Mouse (Mus musculus) heart, embryonic 10.5 days (tissue): ENCODE measurements around the gene Gabbr2. TPM values are rescaled to one million over a fixed set of nuclear protein-coding genes. Genes with fewer than 3 reads are reported as not detected.

Experiments used
- DNase-seq: peaks from one replicate; pipeline ENCODE4 v3.0.0-alpha.2; 2017; ENCODE audit warnings: low spot score
- H3K27ac ChIP-seq: fragments of 300-500 bp; sonication (generic); 2 replicates; pipeline ENCODE4 v1.5.1; 2016; ENCODE audit warnings: mild to moderate bottlenecking
- H3K27me3 ChIP-seq: fragments of 300-500 bp; sonication (generic); 2 replicates; pipeline ENCODE4 v1.6.1; 2016; ENCODE audit warnings: mild to moderate bottlenecking; ENCODE audit not compliant: poor library complexity, insufficient read depth, severe bottlenecking
- H3K36me3 ChIP-seq: fragments of 300-500 bp; sonication (generic); 2 replicates; pipeline ENCODE4 v1.6.1; 2016; ENCODE audit warnings: mild to moderate bottlenecking, moderate library complexity
- H3K4me1 ChIP-seq: fragments of 300-500 bp; sonication (generic); 2 replicates; pipeline ENCODE4 v1.6.1; 2016; ENCODE audit warnings: mild to moderate bottlenecking
- H3K4me3 ChIP-seq: fragments of 300-500 bp; sonication (generic); 2 replicates; pipeline ENCODE4 v1.5.1; 2016; ENCODE audit warnings: mild to moderate bottlenecking, moderate library complexity
- H3K9me3 ChIP-seq: fragments of 300-500 bp; sonication (generic); 2 replicates; pipeline ENCODE4 v1.6.1; 2016; ENCODE audit warnings: mild to moderate bottlenecking, moderate library complexity
- WGBS: fragments of 180-500 bp; shearing (Covaris S2); methylation state at CpG from one replicate; pipeline ENCODE4 v1.1.7; 2016; 5-methylcytosine and 5-hydroxymethylcytosine counted together
- polyA plus RNA-seq: library from polyadenylated mRNA; unstranded; fragments of >200 nt; fragmentation: Nextera tagmentation; extraction: Ambion mirVana; gene quantifications from 2 replicates; pipeline ENCODE4 v1.2.1, GENCODE M21; 2016

The Gabbr2 gene
- polyA plus RNA-seq: 0.13 and 0.18 TPM in 2 replicates

- 10% methylated on average over 101 of the region's 134 CpGs for WGBS
- Histone ChIP-seq H3K9me3 (no peaks in the 10 kb centered on the region), H3K36me3 (no peaks in the 10 kb centered on the region), H3K4me1 (peaks cover 25% of the 10 kb centered on the region), H3K27me3 (peaks cover 93% of the 10 kb centered on the region), H3K27ac (no peak within 1 kb of the TSS), H3K4me3 (peak within 1 kb of the TSS; percentile 66)
- DNase-seq: no peak
These were observed at the start of gene Gabbr2 for GRCm38 (mm10) chr4:46991016-46991958. Gabbr2 (minus strand) TSS chr4:46991873.

- H3K4me3 ChIP-seq: no peak overlapping the region
- 89% methylated on average over 10 of the region's 10 CpGs for WGBS
- 0 out of 2 replicates have a peak, but pooled peaks cover 9% of the 10 kb centered on the region for H3K36me3 ChIP-seq
- no peak for DNase-seq
- 0 out of 2 replicates have a peak, but pooled peaks cover 6% of the 10 kb centered on the region for H3K4me1 ChIP-seq
- no peak overlapping the region for H3K27ac ChIP-seq
- peaks cover 16% of the 10 kb centered on the region for H3K27me3 ChIP-seq
- H3K9me3 ChIP-seq: no peaks in the 10 kb centered on the region
These were observed 47.9 kb upstream of the Gabbr2 start for GRCm38 (mm10) chr4:47039586-47039985.

- H3K4me3 ChIP-seq: no peak overlapping the region
- peak; percentile 85 for DNase-seq
- 29% methylated on average over 5 of the region's 5 CpGs for WGBS
- peaks cover 24% of the 10 kb centered on the region for H3K27me3 ChIP-seq
- H3K4me1 ChIP-seq: 0 out of 2 replicates have a peak, but pooled peaks cover 6% of the 10 kb centered on the region
- H3K36me3 ChIP-seq: 0 out of 2 replicates have a peak, but pooled peaks cover 9% of the 10 kb centered on the region
- H3K27ac ChIP-seq: no peak overlapping the region
- H3K9me3 ChIP-seq: no peaks in the 10 kb centered on the region
These were observed 45.6 kb upstream of the Gabbr2 start for GRCm38 (mm10) chr4:47037321-47037657.

GRCm38 (mm10) chr4:47036486-47037320 lies 45.0 kb upstream of the Gabbr2 start:
- 58% methylated on average over 13 of the region's 13 CpGs for WGBS
- H3K36me3 ChIP-seq: 0 out of 2 replicates have a peak, but pooled peaks cover 9% of the 10 kb centered on the region

GRCm38 (mm10) chr4:47035536-47035935 lies 43.9 kb upstream of the Gabbr2 start:
- peaks cover 22% of the 10 kb centered on the region for H3K27me3 ChIP-seq
- H3K36me3 ChIP-seq: 0 out of 2 replicates have a peak, but pooled peaks cover 9% of the 10 kb centered on the region

More at GRCm38 (mm10) chr4:47036486-47037320, 45.0 kb upstream of the Gabbr2 start:
- DNase-seq: no peak
- Histone ChIP-seq H3K27me3 (peaks cover 24% of the 10 kb centered on the region), H3K9me3 (no peaks in the 10 kb centered on the region), H3K4me3 (no peak overlapping the region), H3K4me1 (0 out of 2 replicates have a peak, but pooled peaks cover 6% of the 10 kb centered on the region), H3K27ac (no peak overlapping the region)

GRCm38 (mm10) chr4:47032171-47032570 lies 40.5 kb upstream of the Gabbr2 start:
- Histone ChIP-seq H3K9me3 (no peaks in the 10 kb centered on the region), H3K4me3 (no peak overlapping the region), H3K27ac (no peak overlapping the region), H3K27me3 (peaks cover 15% of the 10 kb centered on the region), H3K36me3 (0 out of 2 replicates have a peak, but pooled peaks cover under 1% of the 10 kb centered on the region), H3K4me1 (0 out of 2 replicates have a peak, but pooled peaks cover 6% of the 10 kb centered on the region)
- WGBS: 87% methylated on average over 8 of the region's 8 CpGs
- no peak for DNase-seq

More at GRCm38 (mm10) chr4:47035536-47035935, 43.9 kb upstream of the Gabbr2 start:
- no peak overlapping the region for H3K4me3 ChIP-seq
- 74% methylated on average over 14 of the region's 14 CpGs for WGBS
- DNase-seq: no peak
- H3K9me3 ChIP-seq: no peaks in the 10 kb centered on the region
- H3K27ac ChIP-seq: no peak overlapping the region
- 0 out of 2 replicates have a peak, but pooled peaks cover 6% of the 10 kb centered on the region for H3K4me1 ChIP-seq

- H3K4me3 ChIP-seq: no peak overlapping the region
- H3K4me1 ChIP-seq: peaks cover 6% of the 10 kb centered on the region; the same call in 1 of the 2 replicates
- no peak for DNase-seq
- H3K36me3 ChIP-seq: 0 out of 2 replicates have a peak, but pooled peaks cover 4% of the 10 kb centered on the region
- no peaks in the 10 kb centered on the region for H3K9me3 ChIP-seq
- peaks cover 15% of the 10 kb centered on the region for H3K27me3 ChIP-seq
- 70% methylated on average over 5 of the region's 5 CpGs for WGBS
- no peak overlapping the region for H3K27ac ChIP-seq
These were observed 37.1 kb upstream of the Gabbr2 start for GRCm38 (mm10) chr4:47028791-47029190.

GRCm38 (mm10) chr4:47023949-47024348 lies 32.3 kb upstream of the Gabbr2 start:
- WGBS: 71% methylated on average over 6 of the region's 6 CpGs
- DNase-seq: no peak
- Histone ChIP-seq H3K4me3 (no peak overlapping the region), H3K4me1 (peaks cover 16% of the 10 kb centered on the region), H3K9me3 (no peaks in the 10 kb centered on the region), H3K27me3 (peaks cover 23% of the 10 kb centered on the region), H3K36me3 (0 out of 2 replicates have a peak, but pooled peaks cover 4% of the 10 kb centered on the region), H3K27ac (no peak overlapping the region)

- WGBS: 55% methylated on average over 10 of the region's 10 CpGs
These were observed 31.3 kb upstream of the Gabbr2 start for GRCm38 (mm10) chr4:47022804-47023603.

GRCm38 (mm10) chr4:47020563-47020962 lies 28.9 kb upstream of the Gabbr2 start:
- WGBS: 18% methylated on average over 5 of the region's 5 CpGs
- DNase-seq: no peak

More at GRCm38 (mm10) chr4:47022804-47023603, 31.3 kb upstream of the Gabbr2 start:
- H3K4me1 ChIP-seq: peaks cover 16% of the 10 kb centered on the region
- H3K27me3 ChIP-seq: peaks cover 23% of the 10 kb centered on the region
- H3K4me3 ChIP-seq: no peak overlapping the region
- 0 out of 2 replicates have a peak, but pooled peaks cover 4% of the 10 kb centered on the region for H3K36me3 ChIP-seq
- no peaks in the 10 kb centered on the region for H3K9me3 ChIP-seq
- H3K27ac ChIP-seq: no peak overlapping the region
- no peak for DNase-seq

GRCm38 (mm10) chr4:47015156-47015555 lies 23.5 kb upstream of the Gabbr2 start:
- H3K4me1 ChIP-seq: peaks cover 8% of the 10 kb centered on the region
- H3K36me3 ChIP-seq: 0 out of 2 replicates have a peak, but pooled peaks cover 5% of the 10 kb centered on the region
- H3K27me3 ChIP-seq: peaks cover 15% of the 10 kb centered on the region; the same call in 1 of the 2 replicates
- no peak overlapping the region for H3K4me3 ChIP-seq
- no peaks in the 10 kb centered on the region for H3K9me3 ChIP-seq
- no peak for DNase-seq
- H3K27ac ChIP-seq: 0 out of 2 replicates have a peak overlapping the region, but pooled peaks have one; percentile 1
- WGBS: 31% methylated on average over 3 of the region's 3 CpGs

More at GRCm38 (mm10) chr4:47020563-47020962, 28.9 kb upstream of the Gabbr2 start:
- no peak overlapping the region for H3K4me3 ChIP-seq
- H3K36me3 ChIP-seq: 0 out of 2 replicates have a peak, but pooled peaks cover 5% of the 10 kb centered on the region
- H3K27ac ChIP-seq: no peak overlapping the region
- H3K27me3 ChIP-seq: peaks cover 28% of the 10 kb centered on the region
- H3K4me1 ChIP-seq: peaks cover 16% of the 10 kb centered on the region
- no peaks in the 10 kb centered on the region for H3K9me3 ChIP-seq
